Mouse (Mus musculus): ENCODE data around the gene Gpnmb. TPM values are rescaled to one million over a fixed set of nuclear protein-coding genes. Genes with fewer than 3 reads are reported as not detected.

The Gpnmb gene
- polyA plus RNA-seq (2012; rRNA removed): 0.44 and 1.3 TPM in 2 replicates

GRCm38 (mm10) chr6:49036275-49037267 is at the start of gene Gpnmb:
Gene Gpnmb, plus strand, starts transcription at chr6:49036546.
- no peak for TF ChIP-seq POLR2A (IDR thresholded peaks at IDR 0.05; ENCODE audit: borderline replicate concordance, extremely low read depth, insufficient read depth, insufficient read length, poor library complexity, severe bottlenecking)
- no peak for DNase-seq (ENCODE audit: low read depth)

GRCm38 (mm10) chr6:48989971-48990370 is 46.4 kb upstream of the Gpnmb start:
- no peak for DNase-seq (ENCODE audit: low read depth)
- TF ChIP-seq CTCF (IDR thresholded peaks at IDR 0.05; ENCODE audit: borderline replicate concordance, extremely low read depth, insufficient read depth, insufficient read length): no peak
- TF ChIP-seq POLR2A (IDR thresholded peaks at IDR 0.05; ENCODE audit: borderline replicate concordance, extremely low read depth, insufficient read depth, insufficient read length, poor library complexity, severe bottlenecking): no peak

GRCm38 (mm10) chr6:48991991-48992390 is 44.4 kb upstream of the Gpnmb start:
- no peak for DNase-seq (ENCODE audit: low read depth)
- no peak for TF ChIP-seq CTCF (IDR thresholded peaks at IDR 0.05; ENCODE audit: borderline replicate concordance, extremely low read depth, insufficient read depth, insufficient read length)
- no peak for TF ChIP-seq POLR2A (IDR thresholded peaks at IDR 0.05; ENCODE audit: borderline replicate concordance, extremely low read depth, insufficient read depth, insufficient read length, poor library complexity, severe bottlenecking)

GRCm38 (mm10) chr6:48998186-48998585 is 38.2 kb upstream of the Gpnmb start:
- TF ChIP-seq CTCF (IDR thresholded peaks at IDR 0.05; ENCODE audit: borderline replicate concordance, extremely low read depth, insufficient read depth, insufficient read length): no peak
- TF ChIP-seq POLR2A (IDR thresholded peaks at IDR 0.05; ENCODE audit: borderline replicate concordance, extremely low read depth, insufficient read depth, insufficient read length, poor library complexity, severe bottlenecking): no peak
- DNase-seq (ENCODE audit: low read depth): no peak

DNA sequence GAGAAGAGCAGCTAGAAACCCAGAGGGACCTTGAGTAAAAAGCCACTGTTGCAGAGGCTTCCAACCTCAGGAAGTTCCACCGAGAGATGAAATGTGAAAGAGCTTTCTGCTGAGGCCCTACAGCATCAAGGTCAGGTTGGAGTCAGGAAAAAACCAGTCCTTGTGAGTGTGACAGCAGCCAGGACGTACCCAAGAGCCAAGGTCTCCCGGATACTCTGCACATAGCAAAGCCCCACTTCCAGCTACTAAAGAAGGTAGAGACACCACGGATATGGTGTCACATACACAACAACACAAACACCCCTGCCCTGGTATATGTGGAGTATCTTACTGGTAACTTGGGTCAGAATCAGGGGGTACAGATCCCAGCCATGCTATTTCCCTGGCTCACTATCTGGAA is 37.5 kb upstream of the Gpnmb start:
- TF ChIP-seq POLR2A (IDR thresholded peaks at IDR 0.05; ENCODE audit: borderline replicate concordance, extremely low read depth, insufficient read depth, insufficient read length, poor library complexity, severe bottlenecking) (no peak), CTCF (IDR thresholded peaks at IDR 0.05; ENCODE audit: borderline replicate concordance, extremely low read depth, insufficient read depth, insufficient read length) (no peak)
- no peak for DNase-seq (ENCODE audit: low read depth)

GRCm38 (mm10) chr6:49003381-49003780 is 33.0 kb upstream of the Gpnmb start:
- peak; percentile 29; the same call in 1 of the 2 replicates for TF ChIP-seq CTCF (IDR thresholded peaks at IDR 0.05; ENCODE audit: borderline replicate concordance, extremely low read depth, insufficient read depth, insufficient read length)
- no peak for TF ChIP-seq POLR2A (IDR thresholded peaks at IDR 0.05; ENCODE audit: borderline replicate concordance, extremely low read depth, insufficient read depth, insufficient read length, poor library complexity, severe bottlenecking)
- DNase-seq (ENCODE audit: low read depth): peak; percentile 33

DNA sequence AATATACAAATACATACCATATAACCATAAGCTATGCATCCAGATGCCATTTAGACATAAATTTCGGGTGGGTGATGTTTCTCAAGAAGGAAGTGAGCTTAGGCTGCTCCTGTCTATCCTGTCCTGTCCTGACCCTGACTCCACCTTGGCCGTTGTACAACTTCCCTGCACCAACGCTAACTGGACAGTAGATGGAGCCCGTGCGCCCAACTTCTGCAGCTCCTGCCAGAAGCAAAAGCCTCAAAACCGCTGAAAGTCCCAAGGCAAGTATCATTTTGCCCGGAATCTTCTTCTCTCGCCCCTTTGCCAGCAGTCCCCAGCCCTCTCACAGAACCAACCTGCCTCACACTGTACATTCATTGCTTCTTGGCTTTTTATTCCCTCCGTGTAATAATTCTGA is 28.4 kb upstream of the Gpnmb start:
- TF ChIP-seq POLR2A (IDR thresholded peaks at IDR 0.05; ENCODE audit: borderline replicate concordance, extremely low read depth, insufficient read depth, insufficient read length, poor library complexity, severe bottlenecking) (no peak), CTCF (IDR thresholded peaks at IDR 0.05; ENCODE audit: borderline replicate concordance, extremely low read depth, insufficient read depth, insufficient read length) (peak; percentile 92)

DNA sequence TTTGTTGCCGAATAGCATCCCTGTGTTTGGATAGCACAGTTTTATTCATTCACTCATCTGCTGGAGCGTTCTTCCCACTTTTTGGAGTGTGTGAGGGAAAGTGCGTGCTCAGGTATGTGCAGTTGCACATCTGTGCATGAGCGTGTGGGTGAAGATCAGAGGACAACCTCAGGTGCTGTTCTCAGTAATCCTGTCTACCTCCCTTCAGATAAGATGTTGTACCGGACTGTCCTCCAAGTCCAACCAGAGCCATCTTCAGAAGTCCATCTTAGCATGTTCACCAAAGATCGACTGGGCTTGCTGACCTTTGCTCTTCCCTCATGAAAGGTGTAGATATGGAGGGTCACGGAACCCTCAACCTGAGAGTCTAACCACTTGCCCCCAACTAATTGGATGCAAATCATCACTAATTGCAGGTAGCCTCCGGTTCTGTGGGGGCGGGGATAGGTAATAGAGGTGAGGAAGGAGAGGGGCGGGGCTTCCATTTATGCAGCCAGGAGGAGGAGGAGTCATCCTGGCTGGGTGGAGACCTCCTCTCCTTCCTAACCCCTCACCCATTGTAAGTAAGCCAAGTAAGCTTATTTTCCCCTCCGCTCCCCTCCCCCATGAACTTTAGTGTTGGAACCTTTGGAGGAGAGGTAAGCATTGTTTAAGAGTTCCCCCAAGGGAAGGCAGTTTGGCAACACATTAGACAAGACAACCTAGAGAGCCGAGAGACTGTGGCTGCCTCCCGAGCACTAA is 27.8 kb upstream of the Gpnmb start:
- no peak for DNase-seq (ENCODE audit: low read depth)
- TF ChIP-seq CTCF (IDR thresholded peaks at IDR 0.05; ENCODE audit: borderline replicate concordance, extremely low read depth, insufficient read depth, insufficient read length): no peak
- no peak for TF ChIP-seq POLR2A (IDR thresholded peaks at IDR 0.05; ENCODE audit: borderline replicate concordance, extremely low read depth, insufficient read depth, insufficient read length, poor library complexity, severe bottlenecking)

More for the DNA sequence above, 28.4 kb upstream of the Gpnmb start:
- peak; percentile 86 for DNase-seq (ENCODE audit: low read depth)

DNA sequence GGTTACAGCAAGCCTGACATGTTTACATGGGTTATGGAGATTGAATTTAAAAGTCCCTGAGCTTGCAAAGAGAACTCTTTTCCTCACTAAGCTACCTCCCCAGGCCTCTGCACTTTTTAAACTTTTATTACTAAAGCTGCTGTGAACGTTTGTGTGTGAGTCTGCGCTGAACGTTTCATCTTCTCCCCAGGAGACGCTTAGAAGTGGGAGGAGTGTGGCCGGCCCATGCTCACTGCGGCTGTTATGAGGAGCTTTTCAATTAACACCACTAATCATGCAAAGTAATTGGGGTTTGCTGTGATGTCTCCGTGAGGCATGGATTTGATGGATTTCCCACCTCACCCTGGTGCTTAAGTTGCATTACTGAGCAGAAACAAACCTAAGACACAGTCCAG is 27.2 kb upstream of the Gpnmb start:
- DNase-seq (ENCODE audit: low read depth): peak; percentile 66
- no peak for TF ChIP-seq CTCF (IDR thresholded peaks at IDR 0.05; ENCODE audit: borderline replicate concordance, extremely low read depth, insufficient read depth, insufficient read length)
- no peak for TF ChIP-seq POLR2A (IDR thresholded peaks at IDR 0.05; ENCODE audit: borderline replicate concordance, extremely low read depth, insufficient read depth, insufficient read length, poor library complexity, severe bottlenecking)

- no peak for TF ChIP-seq POLR2A (IDR thresholded peaks at IDR 0.05; ENCODE audit: borderline replicate concordance, extremely low read depth, insufficient read depth, insufficient read length, poor library complexity, severe bottlenecking)
- TF ChIP-seq CTCF (IDR thresholded peaks at IDR 0.05; ENCODE audit: borderline replicate concordance, extremely low read depth, insufficient read depth, insufficient read length): peak; percentile 17; the same call in 1 of the 2 replicates
- no peak for DNase-seq (ENCODE audit: low read depth)
Observed at GRCm38 (mm10) chr6:49009665-49010064, 26.7 kb upstream of the Gpnmb start.

DNA sequence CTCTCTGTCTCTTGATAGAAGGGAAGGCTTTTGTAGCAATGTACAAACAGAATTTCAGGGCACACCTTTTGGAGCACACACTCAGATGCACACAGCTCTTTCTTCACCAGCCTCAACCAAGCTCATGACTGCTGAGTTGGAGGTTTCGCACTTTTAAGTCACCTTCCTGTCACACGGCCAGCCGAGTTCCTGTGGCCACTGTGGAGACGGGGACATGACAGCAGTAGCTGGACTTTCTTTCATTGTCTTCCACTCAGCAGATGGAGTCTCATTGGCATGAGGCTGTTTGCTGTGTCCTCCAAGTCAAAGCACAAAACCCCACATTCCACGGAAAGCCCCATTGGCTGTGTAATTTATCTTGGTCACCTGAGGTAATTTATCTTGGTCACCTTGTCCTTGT is 25.2 kb upstream of the Gpnmb start:
- TF ChIP-seq POLR2A (IDR thresholded peaks at IDR 0.05; ENCODE audit: borderline replicate concordance, extremely low read depth, insufficient read depth, insufficient read length, poor library complexity, severe bottlenecking): no peak
- no peak for TF ChIP-seq CTCF (IDR thresholded peaks at IDR 0.05; ENCODE audit: borderline replicate concordance, extremely low read depth, insufficient read depth, insufficient read length)
- DNase-seq (ENCODE audit: low read depth): no peak
